Mouse (Mus musculus) lung, postnatal 0 days (tissue): ENCODE data around the gene Snrpc. TPM values are rescaled to one million over a fixed set of nuclear protein-coding genes. Genes with fewer than 3 reads are reported as not detected.

Source experiments
- ATAC-seq: fragments of 200-750 bp; cut with Nextera tagmentation; 2 replicates; pipeline ENCODE4 v1.8.0; 2017; ENCODE audit warnings: moderate library complexity
- DNase-seq: peaks from one replicate; pipeline ENCODE4 v3.0.0-alpha.2; 2016; ENCODE audit warnings: low spot score
- H3K27ac ChIP-seq: fragments of 300-500 bp; sonication (generic); 2 replicates; pipeline ENCODE4 v1.5.1; 2014; ENCODE audit warnings: antibody characterized with exemption, mild to moderate bottlenecking, low read length, mixed read lengths
- H3K27me3 ChIP-seq: fragments of 300-500 bp; sonication (generic); replicated peaks from 2 replicates; pipeline ENCODE4 v1.6.1; 2014; ENCODE audit warnings: low read length, mixed read lengths; ENCODE audit not compliant: insufficient read depth
- H3K36me3 ChIP-seq: fragments of 300-500 bp; sonication (generic); 2 replicates; pipeline ENCODE4 v1.6.1; 2014; ENCODE audit warnings: low read length, mixed read lengths; ENCODE audit not compliant: insufficient read depth
- H3K4me1 ChIP-seq: fragments of 300-500 bp; sonication (generic); 2 replicates; pipeline ENCODE4 v1.6.1; 2014; ENCODE audit warnings: antibody characterized with exemption, low read depth, low read length, mixed read lengths; ENCODE audit not compliant: insufficient read depth
- H3K4me2 ChIP-seq: fragments of 300-500 bp; sonication (generic); replicated peaks from 2 replicates; pipeline ENCODE4 v1.6.1; 2014; ENCODE audit warnings: low read depth, mild to moderate bottlenecking, low read length, moderate library complexity, mixed read lengths
- H3K4me3 ChIP-seq: fragments of 300-500 bp; sonication (generic); 2 replicates; pipeline ENCODE4 v1.5.1; 2014; ENCODE audit warnings: low read depth, low read length
- H3K9ac ChIP-seq: fragments of 300-500 bp; sonication (generic); replicated peaks from 2 replicates; pipeline ENCODE4 v1.6.1; 2014; ENCODE audit warnings: low read depth, mild to moderate bottlenecking
- H3K9me3 ChIP-seq: fragments of 300-500 bp; sonication (generic); 2 replicates; pipeline ENCODE4 v1.6.1; 2016; ENCODE audit warnings: low read length, mixed read lengths
- CTCF ChIP-seq: IDR thresholded peaks from 2 replicates; pipeline ENCODE4 v1.5.1; 2016; ENCODE audit warnings: antibody characterized with exemption, mild to moderate bottlenecking
- EP300 ChIP-seq: IDR thresholded peaks from 2 replicates; pipeline ENCODE4 v1.6.1; 2016; ENCODE audit warnings: antibody characterized with exemption, mild to moderate bottlenecking, control low read depth
- WGBS: fragments of 180-500 bp; shearing (Covaris S2); extraction: QIAGEN DNeasy Blood & Tissue Kit; methylation state at CpG from one replicate; pipeline ENCODE4 v1.1.7; 2014; 5-methylcytosine and 5-hydroxymethylcytosine counted together
- polyA plus RNA-seq: library from polyadenylated mRNA; unstranded; fragments of >200 nt; fragmentation: Nextera tagmentation; extraction: Ambion mirVana; gene quantifications from 2 replicates; pipeline ENCODE4 v1.2.1, GENCODE M21; 2015

Snrpc gene
- polyA plus RNA-seq, 1 experiment from 2014 or later, result 185 TPM

- TF ChIP-seq EP300 (no peak), CTCF (no peak)
- Histone ChIP-seq H3K4me2 (no peak overlapping the region), H3K4me3 (no peak overlapping the region), H3K27ac (no peak overlapping the region), H3K9me3 (no peaks in the 10 kb centered on the region), H3K36me3 (no peaks in the 10 kb centered on the region), H3K27me3 (no peaks in the 10 kb centered on the region), H3K4me1 (no peaks in the 10 kb centered on the region), H3K9ac (no peak overlapping the region)
- WGBS, result 58% methylated on average over 3 of the region's 3 CpGs
- DNase-seq (no peak), ATAC-seq (no peak)
Observed at GRCm38 (mm10) chr17:27873583-27873982, 35.6 kb downstream of the Snrpc start.

- no peaks in the 10 kb centered on the region for H3K27me3 ChIP-seq
- H3K9me3 ChIP-seq, result no peaks in the 10 kb centered on the region
- no peaks in the 10 kb centered on the region for H3K4me1 ChIP-seq
- no peak overlapping the region for H3K4me3 ChIP-seq
- H3K9ac ChIP-seq, result no peak overlapping the region
- ATAC-seq, result no peak
- H3K4me2 ChIP-seq, result no peak overlapping the region
- WGBS, result 60% methylated on average over 5 of the region's 5 CpGs
- H3K27ac ChIP-seq, result no peak overlapping the region
- no peaks in the 10 kb centered on the region for H3K36me3 ChIP-seq
- TF ChIP-seq EP300 (no peak), CTCF (no peak)
- DNase-seq, result no peak
Observed at GRCm38 (mm10) chr17:27874510-27874909, 36.6 kb downstream of the Snrpc start.

- no peak overlapping the region for H3K4me2 ChIP-seq
- no peak overlapping the region for H3K27ac ChIP-seq
- H3K4me1 ChIP-seq, result no peaks in the 10 kb centered on the region
- H3K27me3 ChIP-seq, result no peaks in the 10 kb centered on the region
- TF ChIP-seq CTCF, result peak; percentile 69
- TF ChIP-seq EP300, result no peak
- no peak overlapping the region for H3K9ac ChIP-seq
- H3K9me3 ChIP-seq, result no peaks in the 10 kb centered on the region
- peaks cover 13% of the 10 kb centered on the region; the same call in 1 of the 2 replicates for H3K36me3 ChIP-seq
- DNase-seq, result peak; percentile 49
- H3K4me3 ChIP-seq, result no peak overlapping the region
- 61% methylated on average over 11 of the region's 11 CpGs for WGBS
- ATAC-seq, result peak; percentile 79
Observed at GRCm38 (mm10) chr17:27881518-27881917, 43.6 kb downstream of the Snrpc start.

GRCm38 (mm10) chr17:27883129-27883528 is 45.2 kb downstream of the Snrpc start:
- Histone ChIP-seq H3K9ac (no peak overlapping the region), H3K4me1 (no peaks in the 10 kb centered on the region), H3K4me2 (no peak overlapping the region), H3K4me3 (no peak overlapping the region), H3K36me3 (peaks cover 17% of the 10 kb centered on the region; the same call in 1 of the 2 replicates), H3K27ac (no peak overlapping the region), H3K9me3 (no peaks in the 10 kb centered on the region), H3K27me3 (no peaks in the 10 kb centered on the region)
- ATAC-seq, result peak; percentile 67
- peak; percentile 66 for DNase-seq
- TF ChIP-seq CTCF, result no peak
- TF ChIP-seq EP300, result no peak
- WGBS, result 67% methylated on average over 8 of the region's 8 CpGs

- Histone ChIP-seq H3K36me3 (peaks cover 17% of the 10 kb centered on the region; the same call in 1 of the 2 replicates), H3K27me3 (no peaks in the 10 kb centered on the region), H3K4me3 (no peak overlapping the region), H3K27ac (no peak overlapping the region), H3K4me2 (no peak overlapping the region), H3K9me3 (no peaks in the 10 kb centered on the region), H3K9ac (no peak overlapping the region), H3K4me1 (no peaks in the 10 kb centered on the region)
- no peak for TF ChIP-seq EP300
- no peak for TF ChIP-seq CTCF
- no peak for ATAC-seq
- 90% methylated on average over 6 of the region's 6 CpGs for WGBS
- DNase-seq, result no peak
Observed at GRCm38 (mm10) chr17:27883994-27884393, 46.0 kb downstream of the Snrpc start.

GRCm38 (mm10) chr17:27886499-27887210 is 48.7 kb downstream of the Snrpc start:
- no peaks in the 10 kb centered on the region for H3K4me1 ChIP-seq
- H3K9ac ChIP-seq, result no peak overlapping the region
- no peak overlapping the region for H3K27ac ChIP-seq
- no peaks in the 10 kb centered on the region for H3K9me3 ChIP-seq
- H3K4me3 ChIP-seq, result no peak overlapping the region
- TF ChIP-seq EP300 (no peak), CTCF (peak; percentile 48)
- WGBS, result 64% methylated on average over 19 of the region's 19 CpGs
- H3K27me3 ChIP-seq, result no peaks in the 10 kb centered on the region
- peaks cover 17% of the 10 kb centered on the region; the same call in 1 of the 2 replicates for H3K36me3 ChIP-seq
- no peak overlapping the region for H3K4me2 ChIP-seq
- DNase-seq (no peak), ATAC-seq (no peak)

Other genes with a start within 250 kb of the Snrpc start
- gene Nudt3, start 214.7 kb upstream of the Snrpc start, polyA plus RNA-seq, result 47.6 and 54.1 TPM in 2 replicates
- gene RPS10-NUDT3, start 202.9 kb upstream of the Snrpc start, polyA plus RNA-seq, result not detected in 2 replicates
- gene Rps10, start 201.5 kb upstream of the Snrpc start, polyA plus RNA-seq, result 627 and 659 TPM in 2 replicates
- 0.45 and 0.70 TPM in 2 replicates for gene Pacsin1, start 182.6 kb upstream of the Snrpc start, polyA plus RNA-seq
- gene Spdef, start 109.2 kb upstream of the Snrpc start, polyA plus RNA-seq, result 1.0 and 1.2 TPM in 2 replicates
- gene D17Wsu92e, start 17.5 kb upstream of the Snrpc start, polyA plus RNA-seq, result 17.6 and 20.3 TPM in 2 replicates
- 1.5 and 1.6 TPM in 2 replicates for gene Uhrf1bp1, start 18.3 kb downstream of the Snrpc start, polyA plus RNA-seq
- 25.4 and 25.5 TPM in 2 replicates for gene Anks1, start 71.2 kb downstream of the Snrpc start, polyA plus RNA-seq
- gene Taf11, start 71.7 kb downstream of the Snrpc start, polyA plus RNA-seq, result 40.1 and 42.1 TPM in 2 replicates
- gene Tcp11, start 242.5 kb downstream of the Snrpc start, polyA plus RNA-seq, result 6.0 and 7.1 TPM in 2 replicates